Mouse (Mus musculus): Measurements from ENCODE around the gene Setd7.

Setd7 gene

DNA sequence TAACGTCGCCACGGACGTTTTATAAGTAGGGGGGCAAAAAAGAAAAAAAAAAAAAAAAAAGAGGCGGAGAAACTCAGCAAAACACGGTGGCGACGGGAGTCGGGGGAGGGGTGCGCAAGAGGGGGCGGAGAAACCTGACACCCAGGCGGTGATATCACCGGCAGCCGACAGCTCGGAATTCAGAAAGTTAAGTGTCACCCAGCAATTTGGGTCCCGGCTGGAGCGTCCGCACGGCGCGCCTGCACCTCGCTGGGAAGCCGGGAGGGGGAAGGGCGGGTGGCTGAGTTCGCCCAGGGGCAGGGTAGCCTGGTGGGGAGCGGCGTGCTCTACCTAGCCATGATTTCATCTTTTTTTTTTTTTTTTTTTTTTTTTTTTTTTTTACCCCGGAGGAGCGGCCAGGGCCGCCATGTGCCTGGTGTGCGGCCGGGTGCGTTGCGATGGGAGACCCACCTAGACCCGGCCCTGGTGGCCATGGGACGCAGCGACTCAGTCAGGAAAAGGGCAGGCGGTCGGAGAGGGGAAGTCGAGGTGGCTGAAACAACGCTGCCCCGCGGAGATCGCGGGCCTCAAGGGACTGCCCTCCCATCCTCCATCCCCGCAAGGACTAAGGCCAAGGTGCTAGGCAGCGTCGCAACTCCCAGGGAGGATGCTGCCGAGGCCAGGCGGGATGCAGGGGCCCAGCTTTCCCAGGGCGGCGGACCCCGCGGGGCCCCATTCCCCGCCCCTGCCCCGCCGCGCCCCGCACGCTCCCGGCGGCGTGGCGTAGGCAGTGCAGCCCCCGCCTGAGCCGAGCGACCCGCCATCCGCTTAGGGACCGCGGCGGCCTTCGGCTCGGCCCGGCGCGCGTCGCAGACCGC, 857 bp downstream of the Setd7 start:
- DNase-seq (ENCODE audit: low spot score) = peak; percentile 85

DNA sequence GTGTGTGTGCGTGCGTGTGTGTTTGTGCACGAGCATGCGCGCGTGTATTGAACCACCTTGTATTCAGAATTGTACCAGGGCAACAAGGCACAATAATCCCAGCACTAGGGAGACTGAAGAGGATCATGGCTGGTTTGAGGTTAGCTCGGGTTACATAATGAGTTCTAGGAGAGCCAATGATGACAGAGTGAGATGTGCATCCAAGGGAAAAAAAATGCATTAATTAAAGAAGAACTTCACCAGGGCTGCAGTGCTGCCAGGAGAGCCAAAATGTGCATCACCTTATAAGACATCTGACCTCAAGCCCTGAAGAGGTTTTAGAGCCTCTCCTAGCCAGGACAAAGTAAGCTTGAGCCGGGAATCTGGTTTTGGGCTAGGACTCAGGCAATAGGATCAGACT, 5.1 kb downstream of the Setd7 start:
- no peak for DNase-seq (ENCODE audit: low spot score)

- DNase-seq (ENCODE audit: low spot score) = no peak
Observed at GRCm38 (mm10) chr3:51554836-51555235, 5.8 kb downstream of the Setd7 start.

GRCm38 (mm10) chr3:51554067-51554466, 6.6 kb downstream of the Setd7 start:
- no peak for DNase-seq (ENCODE audit: low spot score)

- DNase-seq (ENCODE audit: low spot score) = peak; percentile 48
Observed at GRCm38 (mm10) chr3:51553497-51553875, 7.2 kb downstream of the Setd7 start.

DNA sequence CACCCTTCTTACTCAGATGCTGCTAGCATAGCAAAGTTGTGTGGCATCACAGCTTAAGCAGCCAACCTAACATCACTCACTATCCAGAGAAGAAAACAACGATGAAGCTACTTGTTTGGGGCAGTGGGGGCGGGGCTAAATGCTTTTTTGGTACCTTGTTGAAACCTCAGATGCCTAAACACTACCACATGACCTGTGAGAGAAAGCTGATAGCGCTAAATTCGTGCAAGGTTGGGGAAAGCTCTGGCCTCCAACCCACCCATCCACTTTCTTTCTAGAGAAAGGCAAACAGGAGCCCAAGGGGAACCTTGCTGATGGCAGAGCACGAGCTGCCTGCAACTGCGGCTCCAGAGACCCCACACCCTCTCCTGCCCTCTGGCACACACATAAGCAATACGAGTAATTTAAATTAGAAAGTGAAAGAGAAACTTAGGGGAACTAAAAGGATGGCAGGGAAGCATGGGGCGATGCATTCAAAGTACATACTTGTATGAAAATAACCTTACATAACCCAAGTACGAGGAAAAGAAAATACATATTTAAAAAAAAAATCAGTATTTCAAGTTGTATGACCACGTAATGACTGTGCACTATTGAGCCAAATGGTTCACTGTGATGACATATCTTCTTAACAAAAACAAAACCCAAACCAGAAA, 7.7 kb downstream of the Setd7 start:
- DNase-seq (ENCODE audit: low spot score) = no peak

DNA sequence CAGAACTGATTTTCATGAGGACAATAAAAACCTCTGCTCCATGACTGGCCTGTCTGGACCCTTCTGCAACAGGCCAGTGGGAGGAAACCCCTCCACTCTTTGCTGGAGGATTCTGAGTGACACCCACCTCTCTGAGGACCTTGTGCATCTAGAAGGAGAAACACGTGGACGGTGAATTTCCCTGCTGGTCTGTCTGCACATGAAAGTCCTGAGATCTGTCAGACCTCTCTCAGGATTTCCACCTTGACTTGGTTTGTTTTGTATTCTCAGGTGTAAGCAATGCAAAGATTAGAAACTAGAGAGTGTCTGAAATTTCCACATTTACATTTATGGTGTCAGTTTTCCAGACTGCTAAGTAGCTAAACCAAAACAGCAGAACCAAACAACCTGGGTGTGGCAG, 8.5 kb downstream of the Setd7 start:
- DNase-seq (ENCODE audit: low spot score) = no peak

DNA sequence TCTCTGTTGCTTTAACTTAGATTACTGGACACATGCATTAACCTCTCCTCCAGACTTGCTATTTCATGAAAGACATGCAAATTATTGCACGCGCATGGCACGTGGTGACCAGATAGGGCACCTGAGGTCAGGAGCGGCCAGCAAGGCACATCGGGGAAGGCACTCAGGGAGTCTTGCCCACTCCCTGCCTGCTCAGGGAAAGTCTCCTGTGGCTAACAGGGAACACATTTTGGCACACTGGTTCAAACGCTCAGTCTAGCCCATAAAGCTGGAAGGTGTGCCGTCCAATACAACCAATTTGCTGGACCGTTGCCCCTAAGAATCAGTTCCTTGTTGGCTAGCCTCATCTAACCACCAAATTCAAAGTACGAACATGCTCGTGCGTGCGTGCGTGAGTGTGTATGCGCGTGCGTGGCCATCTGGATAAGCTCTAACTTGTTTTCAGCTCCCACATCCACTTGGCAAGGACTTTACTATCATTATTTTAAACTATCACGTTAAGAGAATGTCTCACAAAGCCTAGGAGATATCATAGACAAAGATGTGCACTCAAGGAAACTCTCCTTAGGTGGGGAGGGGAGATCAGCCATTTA, 11.6 kb downstream of the Setd7 start:
- DNase-seq (ENCODE audit: low spot score) = no peak

GRCm38 (mm10) chr3:51547577-51547976, 13.1 kb downstream of the Setd7 start:
- no peak for DNase-seq (ENCODE audit: low spot score)

DNA sequence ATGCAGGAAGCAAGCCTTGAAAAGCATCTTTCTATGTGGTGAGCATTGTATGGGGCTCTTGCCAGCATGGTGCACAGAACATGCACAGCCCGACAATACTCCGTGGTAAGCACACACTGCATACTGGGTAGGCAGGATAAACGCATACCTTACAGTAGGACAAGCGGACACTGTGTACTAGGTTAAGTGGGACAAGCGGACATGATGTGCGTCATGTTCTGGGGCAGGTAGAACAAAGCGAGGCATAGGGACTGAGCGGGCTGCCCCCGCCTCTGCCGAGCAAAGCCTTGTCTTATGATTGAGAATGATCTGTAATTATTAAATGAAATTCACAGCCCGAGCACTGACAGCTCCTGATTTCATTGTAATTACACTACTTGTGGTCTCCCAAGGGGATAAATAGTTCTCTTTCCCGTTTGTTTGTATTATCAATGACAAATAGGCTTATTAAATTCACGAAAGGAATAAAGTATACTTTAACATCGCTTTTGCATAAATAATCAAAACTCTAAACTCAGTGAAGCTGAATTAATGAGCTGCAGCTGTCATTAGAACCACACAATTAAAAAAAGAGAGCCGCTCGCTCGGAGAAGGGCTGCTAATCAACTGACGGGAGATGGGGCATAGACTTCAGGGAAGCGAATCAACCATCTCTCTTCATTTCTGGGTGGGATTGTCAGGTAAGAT, 16.1 kb downstream of the Setd7 start:
- DNase-seq (ENCODE audit: low spot score) = no peak

DNA sequence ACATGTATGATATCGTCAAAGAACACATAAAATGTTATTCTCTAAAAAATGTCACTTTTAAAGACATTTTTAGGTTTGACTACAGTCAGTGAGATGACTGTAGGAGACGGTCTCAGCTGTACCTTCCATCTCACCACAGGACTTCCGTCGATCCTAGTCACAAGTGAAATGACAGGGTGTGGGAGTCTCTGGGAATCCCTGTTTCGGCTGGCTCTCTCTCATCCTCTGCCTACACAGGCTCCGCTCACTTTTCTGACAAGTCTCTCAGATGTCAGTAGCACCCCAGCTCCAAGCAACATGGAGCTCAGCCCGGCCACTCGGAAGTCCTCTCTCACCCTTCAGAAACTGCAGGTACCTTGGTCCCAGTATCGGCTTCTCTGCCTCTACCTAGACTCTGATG, 20.0 kb downstream of the Setd7 start:
- DNase-seq (ENCODE audit: low spot score) = no peak

DNA sequence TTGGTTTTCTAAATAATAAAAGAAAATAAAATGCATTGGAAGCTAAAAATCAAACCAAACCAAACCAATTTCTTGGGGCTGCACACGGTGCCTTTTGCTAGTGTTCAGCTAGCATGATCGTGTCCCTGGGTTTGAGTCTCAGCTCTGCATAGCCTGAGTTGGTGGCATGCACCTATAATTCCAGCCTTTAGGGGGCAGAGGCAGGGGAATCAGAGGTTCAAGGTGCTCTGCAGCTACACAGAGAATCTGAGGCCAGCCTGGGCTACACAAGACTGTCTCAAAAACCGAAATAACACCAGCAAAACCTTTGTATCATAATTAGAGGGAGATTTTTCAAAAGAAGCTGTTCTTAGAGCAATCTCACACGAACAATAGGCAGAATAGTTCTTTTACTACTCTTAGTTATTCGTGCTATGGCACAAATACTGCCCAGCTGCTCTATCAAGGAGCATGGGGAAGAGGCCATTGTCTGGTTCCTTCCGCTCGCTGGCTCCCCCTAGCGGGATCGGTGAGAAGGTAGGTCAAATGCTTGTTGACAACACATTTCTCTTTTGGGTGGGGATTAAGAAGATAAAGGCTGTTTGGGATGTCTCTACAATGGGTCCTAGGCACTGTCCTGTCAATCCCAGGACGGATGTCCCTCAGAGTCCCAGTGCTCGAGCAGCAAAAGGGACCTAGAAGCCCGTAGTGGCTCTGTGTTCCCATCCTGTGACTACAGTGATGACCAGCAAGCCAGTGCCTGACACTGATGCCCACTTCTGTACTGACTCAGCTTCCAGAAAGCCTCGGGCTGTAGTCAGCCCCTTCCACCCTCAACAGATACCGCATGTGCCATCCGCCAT, 20.9 kb downstream of the Setd7 start:
- peak; percentile 75 for DNase-seq (ENCODE audit: low spot score)

DNA sequence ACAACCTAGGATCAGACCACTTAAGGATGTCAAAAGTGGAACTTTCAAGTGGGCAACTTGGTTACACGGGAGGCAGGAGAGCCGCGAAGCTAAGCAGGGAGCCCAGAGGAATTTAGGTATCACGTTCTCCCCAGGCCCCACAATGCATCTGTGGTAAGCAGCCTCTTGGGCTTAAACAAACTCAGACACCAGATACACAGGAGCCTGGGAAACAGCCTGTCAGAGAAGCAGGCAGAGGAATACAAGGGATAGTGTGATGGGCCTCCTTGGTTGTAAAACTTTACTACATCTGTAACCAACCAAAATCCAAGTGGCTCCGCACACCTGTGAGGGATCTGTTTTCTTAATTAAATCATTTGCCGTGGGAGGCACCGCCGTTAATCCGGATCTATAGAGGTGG, 26.7 kb downstream of the Setd7 start:
- no peak for DNase-seq (ENCODE audit: low spot score)

- DNase-seq (ENCODE audit: low spot score) = no peak
Observed at GRCm38 (mm10) chr3:51533573-51533972, 27.1 kb downstream of the Setd7 start.

GRCm38 (mm10) chr3:51532282-51532620, 28.4 kb downstream of the Setd7 start:
- no peak for DNase-seq (ENCODE audit: low spot score)

- DNase-seq (ENCODE audit: low spot score) = peak; percentile 69
Observed at GRCm38 (mm10) chr3:51531473-51532281, 29.0 kb downstream of the Setd7 start.

- DNase-seq (ENCODE audit: low spot score) = no peak
Observed at GRCm38 (mm10) chr3:51526891-51527290, 33.8 kb downstream of the Setd7 start.

DNA sequence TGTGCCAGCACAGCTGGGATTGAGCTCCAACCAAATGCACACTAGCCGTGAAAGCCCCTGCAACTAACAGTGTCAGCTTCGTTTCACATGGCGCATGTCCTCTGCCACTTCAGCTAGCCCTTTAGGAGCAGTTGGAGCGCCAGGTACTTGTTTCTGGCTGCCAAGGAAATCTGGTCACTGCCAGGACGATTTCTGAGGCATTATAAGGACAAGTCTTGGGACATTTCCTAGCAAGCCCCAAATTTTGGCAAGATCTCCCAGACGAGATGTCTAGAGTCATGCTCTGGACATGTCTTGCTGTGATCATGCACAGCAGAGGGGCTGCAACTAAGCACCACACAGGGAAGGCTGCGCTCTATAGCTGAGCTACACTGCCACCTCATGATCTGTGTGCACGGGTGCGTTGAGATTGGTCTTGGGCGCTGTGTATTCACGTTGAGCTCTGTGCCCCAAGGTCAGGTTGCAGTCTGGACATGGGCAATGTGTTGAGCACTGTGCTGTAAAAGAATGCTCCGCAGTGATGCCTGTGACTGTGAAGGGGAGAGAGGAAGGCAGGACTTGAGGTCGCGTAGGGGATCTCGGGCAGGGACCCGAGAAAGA, 35.4 kb downstream of the Setd7 start:
- no peak for DNase-seq (ENCODE audit: low spot score)

DNA sequence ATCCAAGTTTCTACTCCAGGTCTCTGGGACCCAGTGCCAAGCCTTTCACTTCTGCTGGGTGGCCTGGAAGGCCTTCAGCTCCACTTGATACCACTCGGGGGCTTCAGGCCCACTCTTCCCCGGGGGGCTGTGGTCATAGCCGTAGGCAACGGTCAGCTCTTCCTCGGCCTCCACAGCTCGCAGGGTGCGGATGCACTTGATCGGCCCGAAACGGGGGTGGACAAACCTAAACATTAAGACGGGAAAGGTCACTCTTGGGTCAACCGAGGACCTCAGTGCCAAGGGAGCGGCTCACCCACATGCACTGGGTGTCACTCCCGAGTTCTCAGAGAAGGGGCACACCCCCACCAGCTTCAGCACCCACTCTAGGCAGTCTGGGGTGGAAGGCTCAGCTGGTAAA, 39.4 kb downstream of the Setd7 start:
- DNase-seq (ENCODE audit: low spot score) = no peak

DNA sequence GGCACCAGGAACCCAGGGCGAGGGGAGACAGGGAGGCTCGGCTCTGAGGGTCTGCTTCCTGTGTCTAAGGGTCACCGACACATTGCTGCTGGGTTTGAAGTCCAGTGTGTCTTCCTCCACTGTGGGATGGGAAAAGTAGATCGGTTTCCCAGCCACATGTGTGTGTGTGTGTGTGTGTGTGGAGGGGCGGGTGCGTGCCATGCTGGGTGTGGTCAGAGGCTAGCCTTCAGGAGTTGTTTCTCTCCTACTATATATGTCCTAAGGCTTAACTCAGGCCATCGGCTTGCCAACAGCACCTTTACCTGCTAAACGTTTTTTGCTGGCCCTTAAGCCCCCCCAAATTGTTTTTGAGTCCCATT, 41.9 kb downstream of the Setd7 start:
- DNase-seq (ENCODE audit: low spot score) = no peak

Data from ovary, postnatal 36 days (tissue).